Mouse (Mus musculus) thymus, postnatal 36 days (tissue): ENCODE data around the gene Acsm1.
"Not testable (repeated sequence)": the region's sequence is repeated elsewhere in the genome, so short reads cannot be mapped to it uniquely, and the experiment has no call there.

Experiments used
- DNase-seq, 2 experiments: peaks; one replicate each; pipeline ENCODE4 v3.0.0; 2022; ENCODE audit warnings: mixed read lengths in 2 of 2

Gene Acsm1

DNA sequence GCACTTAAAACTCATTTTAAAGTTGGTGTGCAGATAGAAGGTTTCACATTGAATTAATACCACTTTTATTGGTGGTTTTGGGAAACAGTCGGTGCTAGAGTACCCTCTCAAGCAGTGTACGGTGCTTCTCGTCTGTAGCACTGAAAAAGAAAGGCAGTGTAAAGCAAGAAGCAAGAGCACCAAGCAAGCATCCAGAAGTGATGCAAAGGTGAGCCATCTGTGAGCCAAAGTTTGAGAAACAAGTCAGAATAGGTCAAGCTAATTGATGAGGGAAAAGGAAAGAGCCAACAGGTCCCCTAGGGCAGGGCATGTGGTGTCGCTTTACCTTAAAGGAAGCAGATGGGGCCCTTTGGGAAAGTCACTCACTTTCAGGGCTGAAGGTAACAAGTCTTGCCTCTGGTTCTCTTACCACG is at the start of gene Acsm1:
TSS of gene Acsm1 (plus strand) at position 363 of the 413 bp plus-strand sequence.
- no peak for DNase-seq

DNA sequence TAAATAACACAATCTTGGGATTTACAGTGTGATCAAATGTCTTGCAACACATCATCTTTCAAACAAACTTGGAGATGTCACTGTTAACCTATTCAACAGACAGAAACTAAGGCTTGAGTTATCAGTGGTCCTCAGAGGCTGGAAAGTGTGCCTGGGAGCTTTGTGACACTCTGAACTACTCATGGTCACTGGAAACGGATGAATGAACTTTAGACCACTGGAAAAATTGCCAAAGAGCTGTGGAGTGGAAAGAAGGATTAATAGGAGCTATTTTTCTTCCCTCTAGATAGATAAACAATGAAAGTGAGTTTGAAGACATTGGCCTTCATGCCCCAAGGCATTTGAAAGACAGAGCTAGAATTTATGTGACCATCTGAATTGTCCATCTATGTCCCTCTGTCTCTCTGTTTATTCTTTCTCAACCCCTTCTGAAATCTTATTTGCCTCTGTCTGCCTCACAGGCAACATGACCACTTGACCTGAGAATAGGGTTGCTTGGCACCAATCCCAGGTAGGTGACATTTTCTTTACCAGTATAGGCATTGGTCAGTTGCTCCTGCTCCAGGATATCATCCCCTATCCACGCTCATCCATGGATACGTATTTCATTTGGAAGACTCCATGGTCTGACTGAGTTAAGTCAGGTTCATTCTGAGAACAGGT is 46.9 kb upstream of the Acsm1 start:
- DNase-seq, result no peak

DNA sequence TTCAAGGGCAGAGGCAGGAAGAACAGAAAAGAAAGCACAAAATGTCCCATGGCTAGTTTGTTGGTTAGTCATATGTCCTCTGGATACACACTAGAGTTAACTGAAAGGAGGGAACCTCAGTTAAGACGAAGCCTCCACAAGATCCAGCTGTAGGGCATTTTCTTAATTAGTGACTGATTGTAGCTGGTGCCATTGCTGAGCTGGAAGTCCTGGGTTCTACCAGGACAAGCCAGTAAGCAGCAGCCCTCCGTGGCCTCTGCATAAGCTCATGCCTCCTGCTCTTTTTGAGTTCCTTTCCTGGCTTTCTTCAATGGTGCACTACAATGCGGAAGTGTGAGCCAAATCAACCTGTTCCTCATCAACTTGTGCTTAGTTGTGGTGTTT is 46.4 kb upstream of the Acsm1 start:
- DNase-seq, result no peak

DNA sequence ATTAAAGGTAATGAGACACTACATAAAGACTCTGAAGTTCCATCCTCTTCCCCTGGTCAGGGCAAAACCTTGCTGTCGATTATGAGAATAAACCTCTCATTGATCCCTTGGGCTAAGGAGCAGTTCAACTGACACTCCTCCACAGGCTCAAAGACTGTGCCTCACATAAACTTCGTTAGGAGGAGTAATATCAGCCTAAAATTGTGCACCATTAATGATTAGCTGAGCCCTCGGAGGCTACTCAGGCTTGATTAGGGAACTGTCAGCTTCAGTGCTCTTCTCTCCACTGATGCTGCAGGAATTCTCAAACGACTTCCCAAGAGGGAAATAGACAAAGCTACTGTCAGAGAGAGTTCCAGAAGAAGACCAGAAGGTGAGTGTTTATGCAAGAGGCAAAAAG is 45.4 kb upstream of the Acsm1 start:
- no peak for DNase-seq

DNA sequence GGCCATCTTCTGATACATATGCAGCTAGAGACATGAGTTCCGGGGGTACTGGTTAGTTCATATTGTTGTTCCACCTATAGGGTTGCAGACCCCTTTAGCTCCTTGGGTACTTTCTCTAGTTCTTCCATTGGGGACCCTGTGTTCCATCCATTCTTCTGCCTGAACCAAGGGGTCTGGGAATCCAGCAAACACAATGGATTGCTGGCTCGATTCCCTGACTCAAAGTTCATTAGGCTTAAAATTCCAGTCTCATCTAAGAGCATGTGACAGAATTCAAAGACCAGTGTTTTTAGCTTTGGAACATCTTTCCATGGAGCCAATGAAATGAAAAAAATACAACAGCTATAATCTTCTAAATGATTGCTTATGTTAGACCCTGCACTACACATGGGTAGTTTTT is 44.4 kb upstream of the Acsm1 start:
- not testable (repeated sequence) for DNase-seq

DNA sequence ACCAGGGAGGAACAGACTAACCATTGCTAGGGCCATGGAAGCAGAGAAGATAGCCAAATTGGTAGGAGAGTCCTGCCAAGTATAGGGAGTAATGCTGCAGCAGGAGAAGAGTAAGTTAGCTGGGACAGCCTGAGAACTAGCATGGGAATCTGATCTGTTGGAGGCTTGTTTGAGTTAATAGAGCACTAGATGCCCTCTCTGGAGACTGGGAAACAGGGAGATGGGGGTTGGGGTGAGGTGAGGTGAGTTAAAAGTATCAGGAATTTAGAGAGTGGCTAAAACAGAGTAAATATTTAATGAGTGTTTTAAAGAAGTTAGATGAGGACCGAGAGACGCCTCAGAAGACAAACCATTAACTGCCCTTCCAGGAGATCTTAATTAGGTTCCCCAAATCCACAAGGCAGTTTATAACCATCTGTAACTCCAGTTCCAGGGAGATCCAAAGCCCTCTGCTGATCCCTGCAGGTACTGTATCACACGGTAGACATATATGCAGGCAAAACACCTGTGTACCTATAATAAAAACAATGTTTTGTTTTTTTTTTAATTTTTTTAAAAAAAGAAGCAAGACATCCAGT is 12.2 kb upstream of the Acsm1 start:
- no peak for DNase-seq

DNA sequence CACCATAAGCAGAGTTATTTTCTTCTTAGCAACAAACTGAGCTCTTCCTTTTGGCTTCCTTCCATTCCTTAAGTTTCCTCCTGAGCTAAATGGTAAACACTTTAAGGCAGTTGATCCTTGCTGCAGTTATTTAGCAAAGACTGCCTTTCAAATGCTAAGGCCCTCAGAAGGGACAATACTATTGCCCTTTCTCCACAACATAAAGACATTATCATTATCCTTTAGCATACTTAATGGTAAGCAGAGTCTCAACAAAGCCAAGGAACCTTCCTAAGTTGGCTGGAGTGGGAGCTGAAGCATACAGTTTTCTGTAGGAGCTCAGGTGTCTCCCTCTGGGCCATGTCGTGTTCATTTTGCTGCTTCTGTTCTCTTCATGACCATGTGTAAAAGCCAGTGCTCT is 11.5 kb upstream of the Acsm1 start:
- no peak for DNase-seq

DNA sequence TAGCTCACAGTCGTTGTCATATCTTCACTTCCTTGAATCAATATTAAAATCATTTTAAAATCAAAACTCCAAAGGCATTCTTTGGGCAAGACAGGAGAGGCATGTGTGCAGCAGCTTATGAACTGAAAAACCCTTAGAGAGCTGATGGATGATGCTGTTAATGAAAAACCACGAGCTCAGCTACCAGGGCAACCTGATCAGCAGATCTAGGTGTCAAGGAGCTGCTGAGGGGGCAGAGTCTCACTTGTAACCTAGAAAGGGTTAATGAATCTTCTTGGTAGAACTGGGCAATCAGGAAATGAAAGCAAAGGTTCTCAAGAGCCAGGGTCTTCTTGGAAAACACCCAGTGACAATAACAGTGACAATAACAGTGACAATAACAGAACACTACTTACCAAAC is 10.3 kb upstream of the Acsm1 start:
- DNase-seq, result no peak

DNA sequence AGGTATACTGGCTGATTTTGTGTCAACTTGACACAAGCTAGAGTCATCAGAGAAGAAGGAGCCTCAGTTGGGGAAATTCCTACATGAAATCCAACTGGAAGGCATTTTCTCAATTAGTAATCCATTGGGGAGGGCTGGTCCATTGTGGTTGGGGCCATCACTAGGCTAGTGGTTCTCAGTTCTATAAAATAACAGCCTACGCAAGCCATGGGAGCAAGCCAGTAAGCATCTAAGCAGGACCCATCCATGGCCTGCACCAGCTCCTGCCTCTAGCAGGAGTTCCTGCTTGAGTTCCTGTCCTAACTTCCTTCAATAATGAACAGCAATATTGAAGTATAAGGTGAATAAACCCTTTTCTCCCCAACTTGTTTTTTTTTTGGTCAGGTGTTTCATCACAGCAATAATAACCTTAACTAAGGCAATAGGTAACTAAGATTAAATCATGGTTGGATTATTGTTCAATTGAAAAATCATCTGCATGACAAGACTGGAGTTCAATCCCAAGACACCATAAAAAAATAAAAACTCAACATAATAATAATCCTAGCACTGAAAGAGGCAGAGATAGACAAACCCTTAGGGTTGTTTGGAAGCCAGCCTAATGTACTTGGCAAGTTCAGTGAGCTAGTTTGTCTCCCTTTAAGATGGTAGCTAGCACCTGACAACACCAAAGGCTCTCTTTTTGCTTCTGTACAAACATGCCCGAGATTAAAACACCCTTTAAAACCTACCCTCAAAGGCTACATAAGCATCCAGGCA is 5.5 kb upstream of the Acsm1 start:
- no peak for DNase-seq

DNA sequence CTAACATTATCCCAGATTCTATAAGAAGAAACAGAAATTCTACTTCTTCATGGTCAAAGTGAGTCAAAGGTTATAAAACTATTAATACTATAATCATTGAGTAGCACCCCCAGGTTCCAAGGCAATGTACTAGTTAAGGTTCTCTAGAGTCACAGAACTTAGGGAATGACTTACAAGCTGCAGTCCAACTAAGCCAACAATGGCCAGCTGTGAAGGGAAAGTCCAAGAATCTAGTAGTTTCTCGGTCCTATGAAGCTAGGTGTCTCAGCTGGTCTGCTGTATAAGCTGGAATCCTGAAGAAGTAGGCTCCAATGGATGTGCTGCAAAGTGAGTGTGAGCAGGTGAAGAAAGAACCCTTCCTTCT is 4.9 kb upstream of the Acsm1 start:
- DNase-seq, result no peak

DNA sequence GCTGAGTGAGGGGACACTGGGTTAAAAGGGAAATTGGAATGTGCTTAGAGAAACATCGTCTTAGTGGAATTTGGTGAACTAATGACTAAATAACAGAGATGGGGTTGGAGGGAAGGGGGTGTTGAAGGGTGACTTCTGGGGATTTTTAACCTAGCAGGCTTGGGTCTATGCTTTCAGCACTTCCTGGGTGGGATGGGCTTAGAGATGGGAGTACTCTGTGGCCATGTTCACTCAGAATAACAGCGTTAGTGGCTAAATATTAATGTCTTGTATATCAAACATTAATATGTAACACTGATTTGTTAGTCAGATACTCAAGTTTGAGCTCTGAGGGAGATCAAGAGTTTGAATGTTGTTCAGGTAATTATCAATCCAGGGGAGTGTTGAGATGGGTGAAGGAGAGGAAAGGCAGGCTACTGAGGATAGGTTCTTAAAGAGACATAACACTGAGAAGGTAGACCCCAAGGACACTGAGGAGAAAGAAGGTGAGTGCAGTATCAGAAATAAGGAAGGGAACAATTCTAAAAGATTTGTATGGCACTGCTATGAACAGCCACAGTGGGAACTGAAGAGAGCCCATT is 1.8 kb upstream of the Acsm1 start:
- DNase-seq, result no peak

DNA sequence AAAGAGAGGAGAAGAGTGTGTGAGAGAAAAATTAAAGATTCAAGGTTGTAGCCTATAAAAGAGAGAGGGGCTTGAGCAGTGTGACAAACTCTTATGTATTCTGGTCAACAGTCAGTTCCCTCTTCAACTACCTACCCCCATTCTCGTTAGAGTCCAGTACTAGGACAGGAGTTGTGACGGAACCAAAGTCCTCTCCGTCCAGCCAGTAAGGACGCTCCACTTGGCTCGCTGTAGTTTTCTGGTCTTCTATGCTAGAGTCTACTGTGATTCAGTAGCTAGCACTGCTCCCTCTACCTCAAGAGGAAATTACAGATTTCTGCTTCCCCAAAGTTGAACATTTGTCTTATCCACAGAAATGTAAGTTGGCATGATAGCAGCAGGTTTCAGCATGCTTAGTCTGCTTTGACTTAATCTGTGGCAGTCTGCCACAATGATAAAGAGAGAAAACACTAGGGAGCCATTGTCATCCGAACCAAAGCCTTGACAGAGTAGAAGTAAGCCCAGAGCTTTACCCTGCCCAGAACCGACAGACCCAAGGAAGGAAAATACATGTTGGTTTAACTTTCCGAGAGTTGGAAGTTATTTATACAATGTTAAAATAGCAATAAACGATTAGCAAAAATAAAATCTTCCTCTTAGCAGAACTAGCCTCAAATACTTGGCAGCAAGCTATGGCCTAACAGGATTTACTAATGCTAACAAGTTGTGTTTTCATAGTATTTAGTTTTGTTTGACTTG is 731 bp upstream of the Acsm1 start:
- no peak for DNase-seq

DNA sequence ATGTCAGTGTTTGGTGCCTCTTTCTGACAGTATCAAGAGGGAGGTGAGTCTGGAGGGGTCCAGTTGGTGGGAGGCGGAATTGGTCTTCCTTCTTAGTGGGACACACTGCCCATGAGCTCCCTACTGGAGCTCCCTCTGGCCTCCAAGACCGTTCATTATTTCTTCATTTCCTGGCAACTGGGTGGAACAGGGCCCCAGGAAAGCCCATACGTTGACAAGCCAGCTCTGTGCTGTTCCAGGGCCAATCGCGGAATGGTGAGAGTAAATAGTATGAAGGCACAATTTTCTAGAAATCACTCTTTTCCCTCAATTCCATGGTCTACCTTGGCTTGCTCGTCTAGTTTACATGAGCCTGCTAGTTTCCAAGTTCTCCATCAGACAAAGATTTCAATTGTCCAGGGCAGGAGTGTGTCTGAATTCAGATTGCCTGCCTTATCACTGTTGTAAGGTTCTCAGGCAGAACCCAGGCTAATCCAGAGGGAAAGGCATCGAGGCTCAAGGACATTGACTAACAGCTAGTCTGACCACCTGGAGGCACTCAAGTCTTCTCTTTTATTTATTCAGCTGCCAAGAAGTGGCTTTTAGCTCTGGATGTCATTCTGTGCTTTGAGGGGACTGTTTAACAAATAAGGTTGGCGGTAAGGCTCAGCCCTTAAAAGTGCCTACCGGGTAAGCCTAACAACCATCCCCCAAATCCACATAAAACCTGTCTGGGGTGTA is 1.1 kb downstream of the Acsm1 start:
- no peak for DNase-seq

DNA sequence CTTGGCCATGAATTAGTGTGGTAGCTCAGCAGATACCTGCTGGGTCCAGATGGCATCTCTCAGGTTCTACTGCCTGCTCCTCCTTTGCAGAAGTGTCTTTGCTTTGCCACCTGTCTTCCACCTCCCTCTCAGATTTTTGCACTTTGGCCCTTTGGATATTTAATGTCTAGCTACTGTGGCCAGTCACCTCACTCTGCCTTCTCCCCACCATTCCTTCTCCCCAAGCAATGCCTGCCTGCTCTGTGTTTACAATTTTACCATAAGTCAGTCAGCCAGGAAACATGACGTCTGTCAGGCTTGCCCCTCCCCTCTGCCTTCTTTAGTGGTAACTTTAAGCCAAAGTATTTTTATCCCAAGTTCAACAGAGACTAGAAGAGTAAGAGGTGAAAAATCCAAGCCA is 9.7 kb downstream of the Acsm1 start:
- DNase-seq, result no peak

DNA sequence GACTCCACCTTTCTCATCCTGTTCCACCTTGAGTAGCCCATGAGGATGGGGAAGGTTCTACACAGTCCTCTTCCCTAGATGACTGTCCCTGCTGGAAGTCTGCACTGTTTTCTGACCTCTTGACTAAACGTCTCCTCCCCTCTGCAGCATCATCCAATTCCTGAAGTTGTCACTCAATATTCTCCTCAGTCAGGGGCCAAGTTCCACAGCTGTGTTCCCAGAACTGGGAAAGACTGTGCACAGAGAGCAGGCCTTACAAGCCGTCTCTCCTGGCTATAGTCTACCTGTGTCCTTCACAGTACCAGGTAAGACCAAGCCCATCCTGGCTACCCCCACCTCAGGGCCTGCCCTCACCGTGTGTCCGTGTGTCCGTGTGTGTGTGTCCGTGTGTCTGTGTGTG is 10.8 kb downstream of the Acsm1 start:
- no peak for DNase-seq

DNA sequence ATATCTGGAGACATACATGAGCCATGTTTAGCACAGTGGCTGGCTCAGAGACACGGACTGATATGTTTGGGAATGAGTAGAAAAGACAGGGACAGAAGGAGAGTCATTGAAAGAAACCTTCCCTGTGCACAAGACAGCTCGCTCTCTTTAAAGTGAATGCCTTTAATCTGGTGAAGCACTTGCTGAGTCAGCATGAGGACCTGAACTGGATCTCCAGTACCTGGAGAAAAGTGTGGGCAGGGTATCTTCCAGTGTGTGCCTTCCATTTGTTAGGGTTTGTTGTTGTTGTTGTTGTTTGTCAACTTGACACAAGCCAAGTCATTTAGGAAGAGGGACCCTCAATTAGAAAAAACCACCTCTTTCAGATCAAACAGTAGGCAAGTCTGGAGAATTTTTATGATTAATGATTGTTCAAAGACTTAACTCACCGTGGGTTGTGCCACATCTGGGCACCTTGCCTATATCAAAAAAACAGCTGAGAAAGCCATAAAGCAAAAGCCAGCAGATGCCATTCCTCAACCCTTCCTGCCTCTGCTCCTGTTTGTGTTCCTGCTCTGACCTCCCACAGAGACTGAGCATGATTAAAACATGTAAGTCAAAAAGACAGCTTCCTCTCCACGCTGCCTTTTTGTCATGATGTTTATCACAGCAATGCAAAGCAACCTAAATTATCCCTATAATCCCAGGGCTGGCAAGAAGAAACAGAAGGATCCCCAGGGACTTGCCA is 11.5 kb downstream of the Acsm1 start:
- no peak for DNase-seq

DNA sequence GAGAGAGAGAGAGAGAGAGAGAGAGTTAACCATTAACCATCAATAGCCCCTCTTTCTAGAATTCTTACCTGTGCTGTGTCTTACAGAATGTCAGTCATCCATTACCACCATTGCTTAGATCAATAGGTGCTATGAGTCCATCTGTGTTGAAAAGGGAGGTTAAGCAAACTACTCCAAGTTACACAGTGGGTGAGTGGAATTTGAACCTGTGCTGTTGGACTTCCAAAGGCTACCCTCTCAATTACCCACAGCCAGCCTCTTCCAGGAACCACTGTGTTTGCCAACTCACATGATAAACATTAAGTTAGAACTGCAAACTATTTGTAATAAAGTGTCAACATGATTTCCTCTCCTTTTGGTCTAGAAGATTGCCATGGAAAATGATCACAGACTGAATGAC is 13.3 kb downstream of the Acsm1 start:
- DNase-seq, result no peak

DNA sequence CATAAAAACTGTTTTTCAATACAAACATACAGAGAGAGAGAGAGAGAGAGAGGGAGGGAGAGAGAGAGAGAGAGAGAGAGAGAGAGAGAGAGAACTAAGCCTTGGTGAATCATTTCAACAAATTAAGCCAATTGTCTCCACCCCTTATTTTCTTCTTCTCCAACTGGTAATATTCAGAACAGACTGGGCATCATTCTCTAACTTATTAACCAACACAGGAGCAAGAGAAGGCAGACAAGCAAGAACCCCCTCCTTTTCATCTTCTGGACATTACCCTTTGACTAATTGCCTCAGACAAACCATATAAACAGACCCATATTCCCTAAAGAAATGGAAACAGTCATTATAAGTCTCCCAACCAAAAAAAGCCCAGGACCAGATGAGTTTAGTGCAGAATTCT is 31.9 kb downstream of the Acsm1 start:
- no peak for DNase-seq

DNA sequence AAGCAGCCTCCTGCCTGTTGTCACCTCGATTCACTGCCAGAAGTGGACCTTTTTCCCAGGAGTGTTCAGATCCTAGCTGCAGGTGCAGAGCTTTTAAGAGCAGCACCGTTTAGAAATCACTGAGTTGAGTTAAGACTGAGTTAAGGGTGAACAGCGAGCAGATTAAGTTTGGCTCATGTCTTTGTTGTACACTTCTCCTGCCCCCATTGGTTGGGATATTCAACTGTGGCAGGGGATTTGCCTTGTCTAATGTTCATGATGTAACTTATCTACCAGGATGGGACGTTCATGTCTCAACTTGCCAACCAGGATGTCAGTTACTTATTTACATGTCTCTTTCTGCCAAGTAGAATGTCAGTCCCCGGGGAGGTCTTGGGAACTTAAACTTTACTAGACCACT is 35.5 kb downstream of the Acsm1 start:
- no peak for DNase-seq

DNA sequence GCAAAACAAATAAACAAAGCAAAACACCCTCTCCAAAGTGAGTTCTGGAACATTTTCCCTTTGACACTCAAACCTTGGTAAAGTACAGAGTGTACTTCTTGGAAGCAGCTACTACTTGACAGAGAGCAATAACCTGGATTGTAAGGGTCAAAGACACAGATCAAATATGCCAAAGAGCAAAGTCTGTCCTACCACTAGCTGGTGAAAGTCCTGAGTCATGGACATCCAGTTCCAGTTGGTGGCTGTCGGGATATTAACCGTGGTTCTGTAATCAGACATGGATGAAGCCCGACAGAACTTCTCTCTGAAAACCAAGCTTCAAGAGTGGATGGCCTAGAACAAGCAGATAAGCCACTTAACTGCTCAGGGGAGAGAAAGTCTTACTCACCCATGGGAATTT is 61.1 kb downstream of the Acsm1 start:
- no peak for DNase-seq

DNA sequence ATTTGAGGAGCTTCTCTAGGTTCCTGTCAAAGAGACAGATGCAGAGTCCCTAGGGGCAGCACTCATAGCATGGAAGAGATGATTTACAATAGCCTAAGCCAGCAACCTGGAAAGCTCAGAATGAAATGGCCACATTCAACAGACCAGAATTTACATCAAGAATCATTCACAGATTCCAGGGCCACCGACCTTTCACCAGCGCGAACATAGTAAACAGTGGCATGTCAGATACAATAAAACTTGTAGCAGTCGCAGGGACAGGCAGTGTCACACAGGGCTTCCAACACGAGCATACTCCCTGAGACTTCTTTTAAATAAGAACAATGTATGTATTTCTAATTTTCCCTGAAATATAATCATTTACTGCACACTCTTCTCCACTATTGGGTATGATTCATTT is 63.6 kb downstream of the Acsm1 start:
- DNase-seq, result no peak

DNA sequence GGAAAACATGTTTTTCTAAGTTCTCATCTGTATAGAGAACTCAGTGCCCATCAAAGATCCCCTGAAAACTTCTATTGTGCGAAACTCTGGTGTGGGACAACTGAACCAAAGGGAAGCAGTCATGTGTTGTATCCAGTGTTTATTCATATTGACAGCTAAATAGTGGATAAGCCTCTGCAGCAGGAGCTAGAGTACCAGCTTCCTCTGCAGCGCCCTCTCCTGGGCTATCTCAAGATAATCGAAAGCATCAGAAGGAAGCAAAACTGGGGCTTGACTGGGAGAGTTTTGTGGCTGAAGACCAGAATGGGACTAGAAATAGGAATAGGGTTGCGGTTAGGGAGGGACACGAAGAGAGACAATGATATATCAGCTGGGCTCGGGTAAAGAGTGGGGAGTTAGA is 64.1 kb downstream of the Acsm1 start:
- DNase-seq, result no peak
